Mouse (Mus musculus): ENCODE measurements around the gene Antxr1.

GRCm38 (mm10) chr6:87328265-87329173 is 7.1 kb downstream of the Antxr1 start:
- TF ChIP-seq EP300 (IDR thresholded peaks at IDR 0.05; ENCODE audit: low read depth) = no peak
- TF ChIP-seq CTCF (IDR thresholded peaks at IDR 0.05; ENCODE audit: low read depth) = no peak
